Mouse (Mus musculus): ENCODE data around the gene Arvcf. TPM values are rescaled to one million over a fixed set of nuclear protein-coding genes. Genes with fewer than 3 reads are reported as not detected.
A peak's percentile ranks its signal among the peaks of the same experiment; 100 is the strongest.

Arvcf gene
- polyA plus RNA-seq, 1 experiment: 55.9 TPM

DNA sequence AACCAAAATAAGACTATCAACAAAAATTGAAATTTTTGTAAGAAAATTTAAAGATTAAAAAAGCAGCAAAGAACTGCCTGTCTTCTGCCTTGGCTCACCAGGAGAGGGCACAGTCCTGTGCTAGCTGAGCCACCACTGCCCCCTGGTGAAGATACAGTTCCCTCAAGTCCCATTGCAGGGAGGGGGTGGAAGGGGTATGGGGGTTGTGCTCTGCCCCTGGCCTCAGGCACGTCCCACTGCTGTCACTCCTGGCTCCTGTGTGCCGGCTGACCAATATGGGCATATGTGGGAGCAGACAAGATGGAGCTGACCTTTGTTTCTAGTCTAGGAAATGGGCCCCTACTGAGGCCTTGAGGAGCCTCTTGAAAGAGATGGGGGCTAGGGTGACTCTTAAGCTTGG, 58.3 kb downstream of the Arvcf start:
- DNase-seq (ENCODE audit: low read depth in 1 of 2, low spot score in 2 of 2): peak in 1 of 2 experiments; percentile 48
- H3K36me3 ChIP-seq (ENCODE audit: control insufficient read depth, insufficient read depth, low read length): peaks cover 13% of the 10 kb centered on the region

DNA sequence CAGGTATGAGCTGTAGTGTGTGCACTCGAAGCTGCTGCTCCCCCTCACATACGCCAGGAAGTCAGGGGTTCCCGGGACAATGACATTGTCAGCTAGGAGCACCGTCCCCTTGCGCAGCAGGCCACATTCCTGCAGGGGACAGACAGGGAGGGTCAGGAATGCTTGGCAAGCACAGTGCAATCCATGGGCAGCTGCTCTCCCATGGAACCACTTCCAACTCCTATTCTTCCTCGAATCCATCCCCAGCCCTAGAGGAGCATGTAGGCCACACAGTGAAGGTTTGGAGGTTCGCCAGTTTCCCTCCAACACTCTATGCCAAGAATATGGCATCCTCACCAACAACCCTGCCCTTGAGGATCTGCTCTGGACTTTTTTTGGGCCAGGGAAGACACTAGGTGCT, 59.9 kb downstream of the Arvcf start:
- Histone ChIP-seq H3K4me1 (ENCODE audit: control insufficient read depth, insufficient read depth, insufficient read length) (peaks cover 12% of the 10 kb centered on the region), H3K36me3 (ENCODE audit: control insufficient read depth, insufficient read depth, low read length) (peaks cover 11% of the 10 kb centered on the region), H3K4me3 (ENCODE audit: extremely low read depth, insufficient read depth, insufficient read length) (no peak overlapping the region), H3K27me3 (ENCODE audit: control insufficient read depth, insufficient read depth, low read length) (no peaks in the 10 kb centered on the region), H3K27ac (ENCODE audit: insufficient read depth, low read length) (no peak overlapping the region)
- WGBS: 94% methylated on average over 7 of the region's 7 CpGs
- no peak for TF ChIP-seq CTCF (IDR thresholded peaks at IDR 0.05; ENCODE audit: extremely low read depth, insufficient read depth, insufficient read length, insufficient replicate concordance)
- TF ChIP-seq POLR2A (IDR thresholded peaks at IDR 0.05; ENCODE audit: low read depth, low read length): no peak
- no peak for DNase-seq (ENCODE audit: low read depth in 1 of 2, low spot score in 2 of 2)

More for the DNA sequence above, 58.3 kb downstream of the Arvcf start:
- H3K27me3 ChIP-seq (ENCODE audit: control insufficient read depth, insufficient read depth, low read length): no peaks in the 10 kb centered on the region
- no peak overlapping the region for H3K4me3 ChIP-seq (ENCODE audit: extremely low read depth, insufficient read depth, insufficient read length)
- WGBS: 19% methylated on average over 2 of the region's 2 CpGs
- peak; percentile 65; the same call in 1 of the 2 replicates for TF ChIP-seq CTCF (IDR thresholded peaks at IDR 0.05; ENCODE audit: extremely low read depth, insufficient read depth, insufficient read length, insufficient replicate concordance)
- TF ChIP-seq POLR2A (IDR thresholded peaks at IDR 0.05; ENCODE audit: low read depth, low read length): no peak
- peaks cover 1% of the 10 kb centered on the region; the same call in 1 of the 2 replicates for H3K4me1 ChIP-seq (ENCODE audit: control insufficient read depth, insufficient read depth, insufficient read length)
- no peak overlapping the region for H3K27ac ChIP-seq (ENCODE audit: insufficient read depth, low read length)

DNA sequence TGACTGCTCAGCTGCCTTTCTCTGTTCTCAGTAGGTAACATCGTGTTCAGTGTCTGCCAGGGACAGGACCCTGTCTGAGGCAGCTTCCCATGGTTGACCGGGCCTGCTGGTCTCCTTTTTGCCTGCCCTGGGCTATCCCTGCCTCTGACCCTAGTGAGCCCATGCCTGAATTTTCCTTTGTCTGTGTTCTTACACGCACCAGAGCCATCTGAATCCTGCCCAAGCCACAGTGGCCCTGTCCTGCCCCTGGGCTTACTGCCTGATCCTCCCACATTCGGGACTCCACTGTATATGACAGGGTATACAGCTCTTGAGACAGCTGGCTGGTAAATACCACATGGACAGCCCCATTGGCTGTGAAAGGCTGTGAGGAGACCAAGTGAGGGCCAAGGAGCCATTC, 61.8 kb downstream of the Arvcf start:
- H3K4me3 ChIP-seq (ENCODE audit: extremely low read depth, insufficient read depth, insufficient read length): no peak overlapping the region
- DNase-seq (ENCODE audit: low read depth in 1 of 2, low spot score in 2 of 2): no peak
- H3K27me3 ChIP-seq (ENCODE audit: control insufficient read depth, insufficient read depth, low read length): no peaks in the 10 kb centered on the region
- H3K36me3 ChIP-seq (ENCODE audit: control insufficient read depth, insufficient read depth, low read length): peaks cover 11% of the 10 kb centered on the region
- H3K27ac ChIP-seq (ENCODE audit: insufficient read depth, low read length): no peak overlapping the region
- WGBS: 92% methylated on average over 4 of the region's 4 CpGs
- H3K4me1 ChIP-seq (ENCODE audit: control insufficient read depth, insufficient read depth, insufficient read length): peaks cover 17% of the 10 kb centered on the region
- TF ChIP-seq POLR2A (IDR thresholded peaks at IDR 0.05; ENCODE audit: low read depth, low read length): no peak
- TF ChIP-seq CTCF (IDR thresholded peaks at IDR 0.05; ENCODE audit: extremely low read depth, insufficient read depth, insufficient read length, insufficient replicate concordance): no peak

DNA sequence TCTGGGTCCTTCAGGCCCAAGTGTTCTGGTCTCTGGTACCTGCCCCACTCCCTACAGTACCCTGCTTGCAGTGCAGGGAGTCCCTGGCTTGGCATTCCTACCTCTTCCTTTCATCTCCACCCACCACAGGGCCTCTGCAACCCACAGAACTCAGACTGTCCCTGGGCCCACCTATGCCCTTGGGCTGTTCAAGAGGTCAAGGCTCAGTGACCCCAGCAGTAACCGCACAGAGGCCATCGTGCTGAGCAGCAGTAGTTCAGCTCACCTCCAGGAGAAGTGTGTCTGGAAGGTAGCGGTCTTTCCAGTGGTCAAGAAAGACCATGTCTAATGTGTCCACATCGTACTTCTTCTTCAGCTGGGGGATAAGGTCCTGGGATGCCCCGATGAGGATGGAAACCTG, 62.4 kb downstream of the Arvcf start:
- no peak for DNase-seq (ENCODE audit: low read depth in 1 of 2, low spot score in 2 of 2)
- Histone ChIP-seq H3K4me1 (ENCODE audit: control insufficient read depth, insufficient read depth, insufficient read length) (peaks cover 17% of the 10 kb centered on the region), H3K27ac (ENCODE audit: insufficient read depth, low read length) (no peak overlapping the region), H3K27me3 (ENCODE audit: control insufficient read depth, insufficient read depth, low read length) (no peaks in the 10 kb centered on the region), H3K4me3 (ENCODE audit: extremely low read depth, insufficient read depth, insufficient read length) (no peak overlapping the region), H3K36me3 (ENCODE audit: control insufficient read depth, insufficient read depth, low read length) (peaks cover 11% of the 10 kb centered on the region)
- 94% methylated on average over 5 of the region's 5 CpGs for WGBS
- no peak for TF ChIP-seq POLR2A (IDR thresholded peaks at IDR 0.05; ENCODE audit: low read depth, low read length)
- no peak for TF ChIP-seq CTCF (IDR thresholded peaks at IDR 0.05; ENCODE audit: extremely low read depth, insufficient read depth, insufficient read length, insufficient replicate concordance)

DNA sequence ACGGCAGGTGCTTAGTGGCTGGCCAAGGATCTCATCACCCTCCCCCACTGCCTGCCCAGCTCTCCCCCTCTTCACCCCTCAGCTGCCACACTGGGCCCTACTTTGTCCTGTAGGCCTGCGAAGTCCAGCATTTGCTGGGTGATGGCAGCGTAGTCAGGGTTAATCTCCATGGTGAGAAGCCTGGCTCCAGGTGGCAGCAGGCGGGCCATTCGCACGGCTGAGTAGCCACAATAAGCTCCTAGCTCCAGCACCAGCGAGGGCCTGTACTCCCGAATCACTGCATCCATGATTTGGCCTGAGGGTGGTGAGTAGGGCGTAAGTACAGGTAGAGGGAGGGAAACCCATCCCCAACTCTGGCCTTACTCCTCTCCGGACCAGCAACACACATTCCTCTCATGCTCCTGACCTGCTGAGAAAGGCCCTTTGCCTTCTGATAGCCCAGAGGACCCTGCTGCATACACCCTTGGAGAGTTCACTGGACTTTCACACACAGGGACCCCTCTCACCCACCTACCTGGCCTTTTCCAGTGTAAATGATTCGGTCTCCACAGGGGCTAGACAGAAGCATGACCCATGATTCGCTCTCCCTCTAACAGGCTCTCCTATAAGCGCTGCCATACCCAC, 63.2 kb downstream of the Arvcf start:
- Histone ChIP-seq H3K36me3 (ENCODE audit: control insufficient read depth, insufficient read depth, low read length) (peaks cover 11% of the 10 kb centered on the region), H3K27ac (ENCODE audit: insufficient read depth, low read length) (peak overlapping the region; percentile 41), H3K27me3 (ENCODE audit: control insufficient read depth, insufficient read depth, low read length) (no peaks in the 10 kb centered on the region), H3K4me1 (ENCODE audit: control insufficient read depth, insufficient read depth, insufficient read length) (peaks cover 17% of the 10 kb centered on the region), H3K4me3 (ENCODE audit: extremely low read depth, insufficient read depth, insufficient read length) (no peak overlapping the region)
- DNase-seq (ENCODE audit: low read depth in 1 of 2, low spot score in 2 of 2): no peak
- WGBS: 94% methylated on average over 13 of the region's 13 CpGs
- TF ChIP-seq CTCF (IDR thresholded peaks at IDR 0.05; ENCODE audit: extremely low read depth, insufficient read depth, insufficient read length, insufficient replicate concordance) (no peak), POLR2A (IDR thresholded peaks at IDR 0.05; ENCODE audit: low read depth, low read length) (no peak)

DNA sequence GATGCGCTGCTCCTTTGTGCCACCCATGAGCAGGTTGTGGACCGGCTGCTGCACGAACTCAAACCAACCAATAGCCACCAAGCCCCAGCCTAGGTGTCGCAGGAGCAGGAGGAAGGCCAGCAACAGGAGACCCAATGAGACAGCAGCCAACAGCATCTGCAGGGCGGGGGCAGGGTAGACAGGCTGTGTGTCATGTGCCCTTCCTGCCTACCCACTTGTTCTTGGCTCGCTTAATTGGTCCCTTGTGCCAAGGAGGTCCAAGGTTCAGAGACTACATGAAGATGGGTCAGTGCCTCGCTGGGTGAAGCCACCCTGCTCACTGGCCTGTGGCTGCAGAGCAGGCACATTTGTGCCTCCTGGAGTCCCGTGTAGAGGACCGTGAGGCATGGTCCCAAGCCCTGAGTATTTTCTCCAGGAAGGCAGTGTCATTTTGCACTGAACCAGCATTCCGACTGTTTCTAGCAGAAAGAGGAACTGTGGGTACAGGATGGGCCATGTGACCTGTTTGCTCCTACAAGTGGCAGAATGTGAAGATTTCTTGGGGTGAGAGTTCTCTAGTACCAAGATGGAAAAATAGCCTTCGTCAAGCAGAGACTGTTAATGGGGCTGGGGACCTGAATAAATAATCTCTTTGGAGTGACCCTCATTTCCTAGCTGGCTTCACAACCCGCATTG, 64.0 kb downstream of the Arvcf start:
- no peaks in the 10 kb centered on the region for H3K27me3 ChIP-seq (ENCODE audit: control insufficient read depth, insufficient read depth, low read length)
- peak overlapping the region; percentile 48 for H3K27ac ChIP-seq (ENCODE audit: insufficient read depth, low read length)
- peaks cover 17% of the 10 kb centered on the region for H3K4me1 ChIP-seq (ENCODE audit: control insufficient read depth, insufficient read depth, insufficient read length)
- no peak overlapping the region for H3K4me3 ChIP-seq (ENCODE audit: extremely low read depth, insufficient read depth, insufficient read length)
- peak in 1 of 2 experiments; percentile 30 for DNase-seq (ENCODE audit: low read depth in 1 of 2, low spot score in 2 of 2)
- WGBS: 39% methylated on average over 12 of the region's 12 CpGs
- TF ChIP-seq CTCF (IDR thresholded peaks at IDR 0.05; ENCODE audit: extremely low read depth, insufficient read depth, insufficient read length, insufficient replicate concordance) (no peak), POLR2A (IDR thresholded peaks at IDR 0.05; ENCODE audit: low read depth, low read length) (no peak)
- peaks cover 11% of the 10 kb centered on the region for H3K36me3 ChIP-seq (ENCODE audit: control insufficient read depth, insufficient read depth, low read length)
